Mouse (Mus musculus) liver, embryonic 14.5 days (tissue): Measurements from ENCODE around the gene Cep95.

Experiments
- CTCF ChIP-seq: IDR thresholded peaks from 2 replicates; pipeline ENCODE4 v1.5.1; 2016; ENCODE audit warnings: antibody characterized with exemption, low read depth, control low read depth
- EP300 ChIP-seq: IDR thresholded peaks from 2 replicates; pipeline ENCODE4 v1.6.1; 2016; ENCODE audit warnings: antibody characterized with exemption, low read depth

DNA sequence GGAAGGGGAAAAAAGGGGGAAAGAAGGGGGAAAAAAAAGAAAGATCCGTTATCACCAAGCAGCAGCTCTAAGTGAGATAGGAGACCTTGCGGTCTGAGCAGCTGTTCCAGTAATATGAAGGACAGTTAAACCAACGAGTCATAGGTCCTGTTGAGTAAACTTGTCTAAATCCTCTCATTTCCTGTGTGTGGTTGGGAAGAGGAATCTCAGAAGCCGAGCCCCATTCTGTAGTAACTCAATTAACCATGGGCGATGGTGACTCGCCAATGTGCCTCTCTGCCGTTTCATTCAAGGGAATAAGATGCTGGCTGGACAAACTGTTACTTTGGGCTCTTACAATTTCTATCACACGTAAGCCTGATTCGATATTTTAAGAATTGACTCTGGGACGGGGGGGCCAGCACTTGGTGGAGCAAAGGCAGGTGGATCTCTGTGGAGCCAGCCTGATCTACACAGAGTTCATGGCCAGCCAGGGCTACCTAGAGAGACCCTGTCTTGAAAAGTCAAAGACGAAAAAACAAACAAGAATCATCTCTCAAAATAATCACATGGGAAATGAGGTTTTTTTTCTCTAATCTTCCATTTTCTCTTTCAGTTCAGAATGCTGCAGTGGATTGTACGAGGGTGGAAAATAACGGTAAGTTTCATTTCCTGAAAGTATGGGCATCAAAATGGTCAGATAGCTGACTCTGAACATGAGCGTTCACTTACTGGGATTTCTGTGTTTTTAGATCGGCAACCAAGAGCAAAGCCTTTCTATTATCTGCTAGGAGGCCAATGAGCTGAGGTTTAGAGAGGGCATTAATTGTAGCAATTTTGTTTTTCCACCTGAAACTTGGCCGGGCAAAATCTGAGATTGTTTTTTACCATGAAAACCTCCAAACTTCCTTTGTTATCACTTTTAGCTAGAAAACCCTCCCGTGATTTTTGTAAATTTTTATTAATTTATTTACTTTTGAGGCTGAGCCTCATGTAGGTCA is 37.7 kb upstream of the Cep95 start, which contains the start of gene Milr1:
- no peak for TF ChIP-seq CTCF
- no peak for TF ChIP-seq EP300
